ENCODE assay signal across 19 mouse cellular contexts in genomic region chr11:79061839-79062238, GRCm38 (mm10).
A peak's percentile ranks its signal among the peaks of the same experiment; 100 is the strongest.
DNase-seq lines count a peak whose midpoint lies in the region; ATAC-seq and TF ChIP-seq lines count a peak whose summit lies in the region.
"Had no signal": no experiment of that assay in that cellular context is flagged by ENCODE, and none has a peak within 500 bp of the region (broad histone marks: within the 10 kb centered on the region; RNA-seq: fewer than 3 reads in every experiment).

No protein-coding gene starts in this region.

- H3K27ac ChIP-seq in hindbrain, embryonic 10.5 days = peak overlapping the region; percentile 42
- H3K27ac ChIP-seq in hindbrain, embryonic 12.5 days = no peak overlapping the region
- no peak overlapping the region for H3K27ac ChIP-seq in ES-E14 (ENCODE audit: insufficient read depth, low read depth, low read length, poor library complexity, severe bottlenecking)
- H3K27ac ChIP-seq in kidney, embryonic 15.5 days = no peak overlapping the region
- H3K27ac ChIP-seq: embryonic facial prominence, embryonic 13.5 days; limb, embryonic 15.5 days; liver, embryonic 15.5 days; macrophage; midbrain, embryonic 13.5 days had no signal

- no peak for ATAC-seq in hindbrain, embryonic 12.5 days (ENCODE audit: low FRiP score)
- ATAC-seq in erythroblast, adult 5-6 weeks (replicated peaks; ENCODE audit: low FRiP score, poor library complexity, severe bottlenecking) = 0 out of 2 replicates have a peak, but pooled peaks have one; percentile 38
- ATAC-seq in kidney, embryonic 15.5 days (replicated peaks; ENCODE audit: low FRiP score) = no peak
- ATAC-seq: midbrain, embryonic 13.5 days had no signal

- no peaks in the 10 kb centered on the region for H3K27me3 ChIP-seq in hindbrain, embryonic 10.5 days (ENCODE audit: insufficient read depth, poor library complexity, severe bottlenecking)
- no peaks in the 10 kb centered on the region for H3K27me3 ChIP-seq in hindbrain, embryonic 12.5 days
- H3K27me3 ChIP-seq in kidney, embryonic 15.5 days = no peaks in the 10 kb centered on the region
- H3K27me3 ChIP-seq: embryonic facial prominence, embryonic 13.5 days; limb, embryonic 15.5 days; liver, embryonic 15.5 days; midbrain, embryonic 13.5 days; neural tube, embryonic 13.5 days had no signal

- DNase-seq in hindbrain, embryonic 10.5 days (ENCODE audit: low spot score) = no peak
- DNase-seq in ES-E14 (ENCODE audit: low read depth, low spot score) = peak; percentile 19
- peak; percentile 36 for DNase-seq in yolk sac, embryonic 10.5 days (ENCODE audit: low spot score)
- DNase-seq in urinary bladder, postnatal 36 days (ENCODE audit: low spot score in 2 of 2) = no peak
- DNase-seq: cerebellum, adult 18-20 months; cerebellum, postnatal 36 days; heart, adult 11 months; spleen, adult 18-20 months; thymus, postnatal 36 days had no signal

- H3K36me3 ChIP-seq in hindbrain, embryonic 10.5 days = no peaks in the 10 kb centered on the region
- no peaks in the 10 kb centered on the region for H3K36me3 ChIP-seq in hindbrain, embryonic 12.5 days
- no peaks in the 10 kb centered on the region for H3K36me3 ChIP-seq in ES-E14 (ENCODE audit: control insufficient read depth, insufficient read depth, low read length, poor library complexity, severe bottlenecking)
- H3K36me3 ChIP-seq in kidney, embryonic 15.5 days = no peaks in the 10 kb centered on the region
- H3K36me3 ChIP-seq: embryonic facial prominence, embryonic 13.5 days; G1E; limb, embryonic 15.5 days; liver, embryonic 15.5 days; midbrain, embryonic 13.5 days; neural tube, embryonic 13.5 days had no signal

- H3K4me2 ChIP-seq in hindbrain, embryonic 12.5 days (replicated peaks) = no peak overlapping the region
- H3K4me2 ChIP-seq in kidney, embryonic 15.5 days = no peak overlapping the region
- H3K4me2 ChIP-seq: embryonic facial prominence, embryonic 13.5 days; limb, embryonic 15.5 days; liver, embryonic 15.5 days; midbrain, embryonic 13.5 days; neural tube, embryonic 13.5 days had no signal

- 48% methylated on average over 7 of the region's 7 CpGs for WGBS in hindbrain, embryonic 10.5 days
- 48% methylated on average over 7 of the region's 7 CpGs for WGBS in hindbrain, embryonic 12.5 days
- WGBS in kidney, embryonic 15.5 days = 39% methylated on average over 7 of the region's 7 CpGs

- no peak overlapping the region for H3K9ac ChIP-seq in hindbrain, embryonic 12.5 days
- no peak overlapping the region for H3K9ac ChIP-seq in ES-E14 (ENCODE audit: insufficient read depth, low read depth, low read length, poor library complexity, severe bottlenecking)
- no peak overlapping the region for H3K9ac ChIP-seq in kidney, embryonic 15.5 days
- H3K9ac ChIP-seq: embryonic facial prominence, embryonic 13.5 days; limb, embryonic 15.5 days; liver, embryonic 15.5 days; midbrain, embryonic 13.5 days; neural tube, embryonic 13.5 days had no signal

- H3K9me3 ChIP-seq in hindbrain, embryonic 10.5 days = no peaks in the 10 kb centered on the region
- H3K9me3 ChIP-seq in hindbrain, embryonic 12.5 days (replicated peaks) = no peaks in the 10 kb centered on the region
- no peaks in the 10 kb centered on the region for H3K9me3 ChIP-seq in ES-E14 (ENCODE audit: control insufficient read depth, insufficient read depth, low read depth, low read length)
- no peaks in the 10 kb centered on the region for H3K9me3 ChIP-seq in kidney, embryonic 15.5 days (replicated peaks)
- H3K9me3 ChIP-seq: embryonic facial prominence, embryonic 13.5 days; G1E; limb, embryonic 15.5 days; liver, embryonic 15.5 days; midbrain, embryonic 13.5 days; neural tube, embryonic 13.5 days had no signal

- no peak overlapping the region for H3K4me3 ChIP-seq in hindbrain, embryonic 10.5 days
- H3K4me3 ChIP-seq in hindbrain, embryonic 12.5 days = no peak overlapping the region
- H3K4me3 ChIP-seq in ES-E14 (ENCODE audit: insufficient read depth in 1 of 2, low read depth in 1 of 2, low read length in 2 of 2, poor library complexity in 1 of 2, severe bottlenecking in 1 of 2) = peak overlapping the region; percentile 23 to 44; a peak in 2 of 4 replicates
- H3K4me3 ChIP-seq in kidney, embryonic 15.5 days (replicated peaks) = no peak overlapping the region
- H3K4me3 ChIP-seq: embryonic facial prominence, embryonic 13.5 days; limb, embryonic 15.5 days; liver, embryonic 15.5 days; midbrain, embryonic 13.5 days; neural tube, embryonic 13.5 days had no signal

- H3K4me1 ChIP-seq in hindbrain, embryonic 10.5 days (replicated peaks) = peaks cover 56% of the 10 kb centered on the region
- H3K4me1 ChIP-seq in hindbrain, embryonic 12.5 days = peaks cover 29% of the 10 kb centered on the region
- H3K4me1 ChIP-seq in ES-E14 (ENCODE audit: control insufficient read depth in 2 of 2, insufficient read depth in 2 of 2, low read length in 2 of 2, poor library complexity in 1 of 2) = peaks cover 0 to 2% of the 10 kb centered on the region in 2 experiments; a peak in 1 of 4 replicates
- H3K4me1 ChIP-seq in kidney, embryonic 15.5 days = peaks cover 42% of the 10 kb centered on the region

- in situ Hi-C loops in ES-E14 (cut with MboI; ENCODE audit: low sequenced_read_pairs in 2 of 2, unreplicated experiment in 2 of 2) = no loop called here

TF ChIP-seq in ES-E14, 5 proteins besides CTCF, POLR2A, EP300 and RAD21:
- no peak for TF ChIP-seq HCFC1 (IDR thresholded peaks at IDR 0.05; ENCODE audit: borderline replicate concordance, insufficient read depth, low read length)
- TF ChIP-seq ZNF384 (IDR thresholded peaks at IDR 0.05; ENCODE audit: low read depth, low read length) = no peak
- no peak for TF ChIP-seq ZC3H11A (IDR thresholded peaks at IDR 0.05; ENCODE audit: borderline replicate concordance, low read depth, low read length)
- TF ChIP-seq MAFK (IDR thresholded peaks at IDR 0.05; ENCODE audit: insufficient read depth, low read depth, low read length) = no peak
- TF ChIP-seq CHD2 (IDR thresholded peaks at IDR 0.05; ENCODE audit: low read depth, low read length) = no peak

Comparison
In these comparisons a context has a peak if more than half of its experiments do, and no peak if none do; other contexts are left out.
1. DNase-seq: peak in ES-E14 (single experiment) and yolk sac, embryonic 10.5 days (single experiment); none in hindbrain, embryonic 10.5 days (single experiment) and urinary bladder, postnatal 36 days (0 of 2).
2. H3K4me3 ChIP-seq: peak in ES-E14 (2 of 2); none in hindbrain, embryonic 10.5 days (single experiment), hindbrain, embryonic 12.5 days (single experiment) and kidney, embryonic 15.5 days (single experiment).